Mouse (Mus musculus) cerebellum, adult 18-20 months (tissue): ENCODE measurements around the gene Pld5.

ENCODE experiments used
- DNase-seq, 2 experiments: peaks; one replicate each; pipeline ENCODE4 v3.0.0; 2021

Gene Pld5

GRCm38 (mm10) chr1:176167114-176167513 lies 108.0 kb downstream of the Pld5 start:
- no peak for DNase-seq

GRCm38 (mm10) chr1:176145306-176145705 lies 129.8 kb downstream of the Pld5 start:
- no peak for DNase-seq

GRCm38 (mm10) chr1:176134379-176134778 lies 140.7 kb downstream of the Pld5 start:
- DNase-seq = no peak

- DNase-seq = peak; percentile 63 to 77
Observed at GRCm38 (mm10) chr1:176125771-176126170, 149.3 kb downstream of the Pld5 start.

- peak in 1 of 2 experiments; percentile 32 for DNase-seq
Observed at GRCm38 (mm10) chr1:176124441-176124840, 150.7 kb downstream of the Pld5 start.

- DNase-seq = no peak
Observed at GRCm38 (mm10) chr1:176123781-176124180, 151.3 kb downstream of the Pld5 start.

- peak; percentile 29 to 38 for DNase-seq
Observed at GRCm38 (mm10) chr1:176115604-176116003, 159.5 kb downstream of the Pld5 start.

- DNase-seq = peak; percentile 33 to 40
Observed at GRCm38 (mm10) chr1:176098685-176099320, 176.3 kb downstream of the Pld5 start.

- DNase-seq = no peak
Observed at GRCm38 (mm10) chr1:176092119-176092518, 183.0 kb downstream of the Pld5 start.

- no peak for DNase-seq
Observed at GRCm38 (mm10) chr1:176089382-176089781, 185.7 kb downstream of the Pld5 start.

GRCm38 (mm10) chr1:176085952-176086648 lies 189.0 kb downstream of the Pld5 start:
- no peak for DNase-seq

GRCm38 (mm10) chr1:176082306-176082705 lies 192.8 kb downstream of the Pld5 start:
- peak; percentile 28 to 35 for DNase-seq

GRCm38 (mm10) chr1:176080969-176081368 lies 194.1 kb downstream of the Pld5 start:
- DNase-seq = no peak

GRCm38 (mm10) chr1:176078410-176078809 lies 196.7 kb downstream of the Pld5 start:
- DNase-seq = no peak

- no peak for DNase-seq
Observed at GRCm38 (mm10) chr1:176076799-176077198, 198.3 kb downstream of the Pld5 start.

- DNase-seq = no peak
Observed at GRCm38 (mm10) chr1:176075810-176076209, 199.3 kb downstream of the Pld5 start.

- DNase-seq = peak; percentile 82 to 83
Observed at GRCm38 (mm10) chr1:176075409-176075808, 199.7 kb downstream of the Pld5 start.

- DNase-seq = no peak
Observed at GRCm38 (mm10) chr1:176074526-176074925, 200.6 kb downstream of the Pld5 start.

- no peak for DNase-seq
Observed at GRCm38 (mm10) chr1:176065281-176065680, 209.8 kb downstream of the Pld5 start.

GRCm38 (mm10) chr1:176064471-176064870 lies 210.6 kb downstream of the Pld5 start:
- no peak for DNase-seq

- no peak for DNase-seq
Observed at GRCm38 (mm10) chr1:176053653-176054052, 221.5 kb downstream of the Pld5 start.

- peak; percentile 23 to 30 for DNase-seq
Observed at GRCm38 (mm10) chr1:176046995-176047394, 228.1 kb downstream of the Pld5 start.

- DNase-seq = no peak
Observed at GRCm38 (mm10) chr1:176046375-176046774, 228.7 kb downstream of the Pld5 start.

GRCm38 (mm10) chr1:176043056-176043455 lies 232.1 kb downstream of the Pld5 start:
- DNase-seq = no peak

- no peak for DNase-seq
Observed at GRCm38 (mm10) chr1:176039923-176040322, 235.2 kb downstream of the Pld5 start.
